Mouse (Mus musculus): ENCODE results near the gene Mdga1. TPM values are rescaled to one million over a fixed set of nuclear protein-coding genes. Genes with fewer than 3 reads are reported as not detected.

Gene Mdga1
- total RNA-seq, 2 experiments from 2014 or later = 27.8 to 32.7 TPM

- no peak for DNase-seq (ENCODE audit: extremely low spot score in 1 of 2, low spot score in 2 of 2)
- Histone ChIP-seq H3K4me3 (no peak overlapping the region), H3K27ac (no peak overlapping the region)
- no peak for TF ChIP-seq CTCF (IDR thresholded peaks at IDR 0.05)
- intact Hi-C loops (cut with DNase I) = loop anchor here (5.0 kb wide), 1 partner anchor 218 kb away; no protein-coding TSS in a partner anchor
Observed at GRCm38 (mm10) chr17:29979020-29979419, 9.1 kb upstream of the Mdga1 start.

GRCm38 (mm10) chr17:29975731-29976130 is 5.8 kb upstream of the Mdga1 start:
- peak overlapping the region; percentile 16; the same call in 1 of the 2 replicates for H3K27ac ChIP-seq
- H3K4me3 ChIP-seq = no peak overlapping the region
- DNase-seq (ENCODE audit: extremely low spot score in 1 of 2, low spot score in 2 of 2) = peak; percentile 83 to 94
- TF ChIP-seq CTCF (IDR thresholded peaks at IDR 0.05) = peak; percentile 99
- intact Hi-C loops (cut with DNase I) = loop anchor here (1.0 to 5.0 kb wide), 4 partner anchors 48 to 479 kb away; no protein-coding TSS in a partner anchor

- H3K4me3 ChIP-seq = no peak overlapping the region
- no peak for TF ChIP-seq CTCF (IDR thresholded peaks at IDR 0.05)
- intact Hi-C loops (cut with DNase I) = no loop called here
- DNase-seq (ENCODE audit: extremely low spot score in 1 of 2, low spot score in 2 of 2) = no peak
- H3K27ac ChIP-seq = no peak overlapping the region
Observed at GRCm38 (mm10) chr17:29973226-29973625, 3.3 kb upstream of the Mdga1 start.

GRCm38 (mm10) chr17:29971761-29972432 is 2.0 kb upstream of the Mdga1 start:
- Histone ChIP-seq H3K4me3 (no peak overlapping the region), H3K27ac (no peak overlapping the region)
- DNase-seq (ENCODE audit: extremely low spot score in 1 of 2, low spot score in 2 of 2) = no peak
- intact Hi-C loops (cut with DNase I) = no loop called here
- no peak for TF ChIP-seq CTCF (IDR thresholded peaks at IDR 0.05)

- no peak overlapping the region for H3K4me3 ChIP-seq
- no peak for DNase-seq (ENCODE audit: extremely low spot score in 1 of 2, low spot score in 2 of 2)
- intact Hi-C loops (cut with DNase I) = no loop called here
- no peak for TF ChIP-seq CTCF (IDR thresholded peaks at IDR 0.05)
- no peak overlapping the region for H3K27ac ChIP-seq
Observed at GRCm38 (mm10) chr17:29965506-29965905, 4.4 kb downstream of the Mdga1 start.

GRCm38 (mm10) chr17:29963730-29964259 is 6.1 kb downstream of the Mdga1 start:
- DNase-seq (ENCODE audit: extremely low spot score in 1 of 2, low spot score in 2 of 2) = no peak
- TF ChIP-seq CTCF (IDR thresholded peaks at IDR 0.05) = no peak
- Histone ChIP-seq H3K27ac (no peak overlapping the region), H3K4me3 (no peak overlapping the region)
- intact Hi-C loops (cut with DNase I) = no loop called here

- Histone ChIP-seq H3K4me3 (no peak overlapping the region), H3K27ac (no peak overlapping the region)
- no peak for TF ChIP-seq CTCF (IDR thresholded peaks at IDR 0.05)
- no peak for DNase-seq (ENCODE audit: extremely low spot score in 1 of 2, low spot score in 2 of 2)
- intact Hi-C loops (cut with DNase I) = no loop called here
Observed at GRCm38 (mm10) chr17:29955880-29956279, 14.0 kb downstream of the Mdga1 start.

GRCm38 (mm10) chr17:29954316-29954715 is 15.6 kb downstream of the Mdga1 start:
- no peak for DNase-seq (ENCODE audit: extremely low spot score in 1 of 2, low spot score in 2 of 2)
- Histone ChIP-seq H3K27ac (no peak overlapping the region), H3K4me3 (no peak overlapping the region)
- TF ChIP-seq CTCF (IDR thresholded peaks at IDR 0.05) = no peak
- intact Hi-C loops (cut with DNase I) = no loop called here

GRCm38 (mm10) chr17:29951100-29951499 is 18.8 kb downstream of the Mdga1 start:
- H3K4me3 ChIP-seq = no peak overlapping the region
- no peak for TF ChIP-seq CTCF (IDR thresholded peaks at IDR 0.05)
- intact Hi-C loops (cut with DNase I) = no loop called here
- DNase-seq (ENCODE audit: extremely low spot score in 1 of 2, low spot score in 2 of 2) = no peak
- no peak overlapping the region for H3K27ac ChIP-seq

- intact Hi-C loops (cut with DNase I) = no loop called here
- DNase-seq (ENCODE audit: extremely low spot score in 1 of 2, low spot score in 2 of 2) = no peak
- no peak for TF ChIP-seq CTCF (IDR thresholded peaks at IDR 0.05)
- no peak overlapping the region for H3K4me3 ChIP-seq
- H3K27ac ChIP-seq = no peak overlapping the region
Observed at GRCm38 (mm10) chr17:29950574-29950973, 19.3 kb downstream of the Mdga1 start.

GRCm38 (mm10) chr17:29947271-29947714 is 22.6 kb downstream of the Mdga1 start:
- DNase-seq (ENCODE audit: extremely low spot score in 1 of 2, low spot score in 2 of 2) = no peak
- intact Hi-C loops (cut with DNase I) = no loop called here
- Histone ChIP-seq H3K27ac (no peak overlapping the region), H3K4me3 (no peak overlapping the region)
- TF ChIP-seq CTCF (IDR thresholded peaks at IDR 0.05) = no peak

- no peak for TF ChIP-seq CTCF (IDR thresholded peaks at IDR 0.05)
- no peak overlapping the region for H3K27ac ChIP-seq
- DNase-seq (ENCODE audit: extremely low spot score in 1 of 2, low spot score in 2 of 2) = no peak
- intact Hi-C loops (cut with DNase I) = no loop called here
- H3K4me3 ChIP-seq = no peak overlapping the region
Observed at GRCm38 (mm10) chr17:29944376-29944775, 25.5 kb downstream of the Mdga1 start.

GRCm38 (mm10) chr17:29939011-29939410 is 30.9 kb downstream of the Mdga1 start:
- no peak overlapping the region for H3K27ac ChIP-seq
- intact Hi-C loops (cut with DNase I) = no loop called here
- TF ChIP-seq CTCF (IDR thresholded peaks at IDR 0.05) = no peak

More at GRCm38 (mm10) chr17:29939011-29939410, 30.9 kb downstream of the Mdga1 start:
- H3K4me3 ChIP-seq = no peak overlapping the region
- no peak for DNase-seq (ENCODE audit: extremely low spot score in 1 of 2, low spot score in 2 of 2)
